Mouse (Mus musculus): ENCODE results near the gene Foxo1.

Foxo1 gene

DNA sequence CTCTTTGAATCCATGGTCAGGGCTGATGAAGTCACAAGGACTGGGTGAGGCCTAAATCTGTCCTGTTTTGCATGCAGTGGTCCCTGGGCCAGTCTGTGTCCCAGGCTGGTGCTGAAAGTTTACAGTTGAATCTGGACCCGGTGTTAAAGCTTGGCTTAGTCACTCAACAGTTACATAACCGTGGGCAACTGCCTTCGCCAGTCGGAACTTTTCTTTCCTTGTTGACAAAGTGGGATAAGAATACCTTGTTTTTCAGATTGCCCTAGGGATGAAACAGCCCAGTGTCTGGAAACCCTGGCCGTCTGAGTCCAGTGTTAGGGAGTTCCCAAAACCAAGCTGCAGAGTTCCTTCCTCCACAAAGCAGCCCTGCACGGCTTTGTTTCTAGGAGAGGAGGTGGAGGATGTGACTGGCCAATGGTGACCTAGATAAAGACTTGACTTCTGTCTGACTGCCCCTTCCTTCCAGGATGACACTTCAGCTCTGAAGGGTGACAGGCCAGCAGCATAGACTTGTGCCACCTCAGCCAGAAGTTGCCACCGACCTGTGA lies 101.8 kb downstream of the Foxo1 start:
- DNase-seq (ENCODE audit: low read depth): no peak

DNA sequence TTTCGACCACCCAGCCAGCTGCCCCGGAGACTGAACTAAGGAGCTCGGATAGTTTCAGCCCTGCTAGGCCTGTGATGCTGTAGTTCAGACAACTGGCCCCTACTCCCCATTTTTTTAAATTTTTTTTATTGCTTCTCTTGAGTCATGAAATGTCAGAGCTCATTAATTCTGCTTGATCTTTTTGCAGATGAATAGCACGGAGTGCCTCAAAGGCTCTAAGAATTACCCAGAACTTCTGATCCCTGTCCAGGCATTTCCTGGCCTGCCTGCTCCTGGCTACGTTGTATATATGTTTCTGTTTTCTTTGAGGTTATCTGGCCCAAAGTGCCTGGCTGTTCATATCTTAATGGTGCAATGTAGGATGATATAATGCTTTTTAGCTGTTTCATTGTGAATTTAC lies 108.8 kb downstream of the Foxo1 start:
- no peak for DNase-seq (ENCODE audit: low read depth)

DNA sequence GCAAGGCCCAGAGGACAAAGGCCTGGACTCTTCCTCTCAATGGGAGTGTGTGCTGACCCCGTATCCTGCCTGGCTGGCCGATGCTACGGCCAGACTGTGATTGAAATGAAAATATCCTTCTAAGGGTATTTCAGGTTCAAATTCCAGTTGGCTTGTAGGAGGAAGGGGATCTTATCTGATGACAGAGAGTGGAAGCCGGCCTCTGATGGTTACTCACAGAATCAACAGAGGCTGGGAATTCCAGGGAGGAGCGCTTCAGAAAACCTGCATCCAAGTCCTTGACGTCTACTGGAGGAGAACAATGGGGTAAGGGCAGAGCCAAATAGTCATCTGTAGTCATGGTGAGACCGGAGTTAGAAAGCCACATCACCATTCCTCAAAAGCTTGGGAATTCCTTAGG lies 115.2 kb downstream of the Foxo1 start:
- DNase-seq (ENCODE audit: low read depth): no peak

DNA sequence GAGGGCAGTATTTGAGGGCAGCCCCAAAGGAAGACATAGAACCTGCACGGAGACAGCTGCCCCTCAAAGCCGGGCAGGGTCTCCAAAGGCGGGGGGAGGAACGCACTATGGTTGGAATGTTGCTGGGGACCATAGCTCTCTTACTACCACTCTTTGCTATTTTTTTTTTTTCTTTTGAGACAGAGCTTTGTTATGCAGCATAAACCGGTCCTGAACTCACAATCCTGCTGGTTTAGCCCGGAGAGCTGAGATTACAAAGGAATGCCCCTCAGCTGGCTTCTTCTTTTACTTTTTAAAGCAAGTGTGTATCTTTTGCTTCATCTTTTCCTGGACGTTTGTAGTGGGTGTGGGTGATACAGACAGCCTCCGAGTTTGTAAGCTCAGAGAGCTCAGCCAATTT lies 118.2 kb downstream of the Foxo1 start:
- no peak for DNase-seq (ENCODE audit: low read depth)

DNA sequence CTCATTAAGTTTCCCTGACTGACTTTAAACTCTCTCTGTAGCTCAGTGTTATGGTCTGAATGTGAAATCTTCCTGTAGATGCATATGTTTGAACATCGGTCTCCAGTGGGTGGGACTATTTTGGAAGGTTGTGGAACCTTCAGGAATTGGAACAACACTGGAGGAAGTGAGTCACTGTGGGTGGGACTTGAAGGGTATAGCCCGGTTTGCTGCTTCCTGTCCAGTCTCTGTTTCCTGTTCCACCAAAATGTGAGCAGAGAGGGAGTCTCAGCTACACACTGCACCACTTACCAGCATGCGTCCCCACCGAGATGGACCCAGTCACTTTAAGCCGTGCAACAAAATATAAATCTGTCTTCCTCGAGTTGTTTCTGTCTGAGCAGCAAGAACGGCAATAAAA lies 122.2 kb downstream of the Foxo1 start:
- DNase-seq (ENCODE audit: low read depth): no peak

DNA sequence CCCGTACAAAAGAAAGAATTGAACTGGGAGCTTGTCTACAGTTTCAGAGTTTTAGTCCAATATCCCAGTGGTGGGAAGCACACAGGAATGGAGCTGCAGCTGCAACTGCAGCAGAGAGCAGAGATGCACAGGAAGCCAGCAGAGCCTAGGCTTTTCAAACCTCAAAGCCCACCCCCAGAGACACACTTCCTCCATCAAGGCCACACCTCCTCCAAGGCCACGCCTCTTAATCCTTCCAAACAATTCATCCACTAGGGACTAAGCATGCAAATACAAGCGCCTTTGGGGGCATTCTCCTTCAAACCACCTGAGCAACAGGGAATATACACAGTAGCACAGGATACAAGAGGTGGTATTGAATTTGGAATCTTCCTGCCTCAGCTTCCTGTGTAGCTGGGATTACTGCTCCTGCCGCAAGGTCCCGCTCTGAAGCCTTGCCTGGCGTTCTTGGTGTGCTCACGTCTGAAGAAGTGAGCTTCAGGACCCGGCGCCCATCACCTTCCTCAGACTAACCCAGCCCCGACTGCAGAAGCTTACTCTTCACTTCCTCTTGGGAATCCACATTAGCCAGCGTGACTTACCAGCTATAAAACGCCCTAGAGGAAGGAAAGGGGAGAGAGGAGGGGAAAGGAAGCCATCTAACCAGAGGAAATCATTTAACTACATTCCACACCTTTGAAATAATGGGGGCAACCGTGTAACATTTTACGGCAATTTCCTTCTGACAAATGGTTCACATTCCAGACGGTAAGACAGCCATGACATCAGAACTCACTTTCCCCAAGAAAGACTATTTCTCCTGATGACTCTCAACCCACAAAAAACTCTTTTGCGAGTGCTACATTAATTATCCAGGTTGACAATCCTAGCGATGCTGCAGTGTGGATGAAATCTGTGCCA lies 122.9 kb downstream of the Foxo1 start:
- no peak for DNase-seq (ENCODE audit: low read depth)

DNA sequence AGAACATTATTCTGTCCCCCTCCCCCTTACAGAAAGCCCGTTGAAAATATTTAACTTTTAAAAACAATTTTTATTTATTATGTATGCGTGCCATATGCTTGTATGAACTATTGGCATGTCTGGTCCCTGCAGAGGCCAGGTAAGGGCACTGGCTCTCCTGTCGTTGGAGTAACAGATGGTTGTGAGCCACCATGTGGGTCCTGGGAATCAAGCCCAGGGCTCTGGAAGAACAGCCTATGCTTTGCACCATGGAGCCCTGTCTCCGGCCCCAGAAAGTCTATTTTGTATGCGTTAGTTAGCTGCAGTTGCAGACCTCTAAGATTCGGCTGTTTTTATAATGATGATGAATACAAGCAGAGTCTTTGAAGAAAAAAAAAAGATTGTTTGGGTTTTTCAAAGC lies 123.8 kb downstream of the Foxo1 start:
- no peak for DNase-seq (ENCODE audit: low read depth)

DNA sequence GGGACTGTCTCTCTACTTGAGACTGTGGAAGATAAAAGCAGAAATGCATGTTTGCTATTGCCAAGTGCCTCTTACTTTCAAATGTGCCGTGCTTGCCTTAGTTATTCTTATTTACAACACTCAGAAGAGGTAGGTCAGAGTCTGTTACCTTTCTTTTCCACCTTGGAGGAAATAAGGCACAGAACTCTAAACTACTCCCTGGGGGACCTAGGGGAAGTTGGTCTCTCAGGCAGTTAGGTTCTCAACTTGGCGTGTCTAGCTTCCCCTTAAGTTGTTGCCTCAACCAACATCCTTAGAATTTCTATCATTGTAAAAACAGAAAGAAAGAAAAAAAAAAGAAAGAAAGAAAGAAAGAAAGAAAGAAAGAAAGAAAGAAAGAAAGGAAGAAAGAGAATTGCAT lies 124.4 kb downstream of the Foxo1 start:
- DNase-seq (ENCODE audit: low read depth): no peak

DNA sequence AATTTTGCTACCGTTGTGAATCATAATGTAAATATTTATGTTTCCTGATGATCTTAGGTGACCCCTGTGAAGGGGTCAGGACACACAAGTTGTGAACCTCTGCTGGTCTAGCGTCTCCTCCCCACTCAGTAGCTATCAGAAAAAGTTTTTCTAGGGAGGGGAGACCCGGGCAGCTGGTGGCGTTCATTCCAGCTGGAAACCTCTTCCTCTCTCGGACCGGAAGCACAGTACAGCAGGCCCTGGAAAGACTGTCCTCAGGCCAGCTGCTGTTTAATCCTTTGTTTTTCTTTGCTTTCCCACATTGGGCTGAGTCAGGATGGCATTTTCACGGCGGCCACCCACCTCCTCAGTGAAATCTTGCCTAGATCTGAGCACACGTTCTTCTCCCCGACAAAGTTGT lies 125.0 kb downstream of the Foxo1 start:
- no peak for DNase-seq (ENCODE audit: low read depth)

DNA sequence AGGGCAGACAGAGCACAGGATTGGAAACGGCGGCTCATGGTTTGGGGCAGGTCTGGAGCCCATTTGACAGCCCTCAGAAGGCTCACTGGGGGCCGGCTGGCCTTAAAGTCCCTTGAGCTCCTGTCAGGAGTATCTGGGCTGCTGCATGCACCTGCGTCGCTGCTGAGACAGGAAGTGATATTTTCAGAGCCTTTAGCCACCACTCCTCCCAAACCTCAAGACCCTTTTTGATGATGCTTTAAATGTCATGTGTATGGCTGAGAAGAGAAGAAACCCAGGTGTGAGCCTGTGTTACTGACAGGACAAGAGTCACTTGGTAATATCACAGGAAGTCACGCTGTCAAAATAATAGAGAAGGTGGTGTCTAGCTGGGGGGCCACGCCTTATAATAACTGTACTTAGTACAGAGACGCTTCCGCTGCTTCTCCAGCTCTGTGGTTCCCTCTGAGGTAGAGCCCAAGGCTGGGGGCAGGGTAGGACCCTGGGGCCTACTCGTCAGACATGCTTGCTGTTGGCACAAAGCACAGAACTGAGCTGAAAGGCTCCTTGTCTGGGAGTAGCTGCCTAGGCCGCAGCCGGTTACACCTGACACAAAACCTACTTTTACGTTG lies 128.1 kb downstream of the Foxo1 start:
- DNase-seq (ENCODE audit: low read depth): no peak

DNA sequence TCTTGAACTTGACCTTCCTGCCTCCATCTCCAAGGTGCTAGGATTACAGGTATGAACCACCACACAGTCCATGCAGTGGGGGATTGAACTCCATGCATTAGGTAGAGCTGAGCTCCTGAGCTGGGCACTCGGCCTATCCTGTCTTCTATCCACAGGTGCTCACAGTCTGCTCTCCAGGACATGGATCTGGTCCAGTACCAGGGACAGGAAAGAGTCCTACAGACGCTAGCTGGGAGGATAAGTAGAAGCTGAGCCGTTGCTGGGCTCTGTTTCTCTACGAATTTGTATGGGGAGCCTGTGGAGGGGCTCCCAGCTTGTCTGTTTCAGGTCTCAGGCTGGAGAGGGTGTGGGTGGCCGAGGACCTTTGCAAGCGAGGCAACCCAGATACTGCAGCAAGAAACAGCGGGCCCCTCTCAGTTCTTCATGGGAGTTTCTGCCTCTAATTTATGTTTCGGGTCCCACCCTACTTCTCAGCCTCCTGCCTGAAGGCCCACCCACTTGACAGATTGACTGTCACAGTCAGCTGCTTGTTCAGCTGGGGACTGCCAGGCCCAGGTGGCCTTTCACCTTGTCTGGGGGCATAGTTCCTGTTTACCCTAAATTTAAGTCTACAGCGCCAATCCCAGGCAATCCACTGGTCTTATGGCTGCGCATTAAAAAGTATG lies 128.9 kb downstream of the Foxo1 start:
- no peak for DNase-seq (ENCODE audit: low read depth)

DNA sequence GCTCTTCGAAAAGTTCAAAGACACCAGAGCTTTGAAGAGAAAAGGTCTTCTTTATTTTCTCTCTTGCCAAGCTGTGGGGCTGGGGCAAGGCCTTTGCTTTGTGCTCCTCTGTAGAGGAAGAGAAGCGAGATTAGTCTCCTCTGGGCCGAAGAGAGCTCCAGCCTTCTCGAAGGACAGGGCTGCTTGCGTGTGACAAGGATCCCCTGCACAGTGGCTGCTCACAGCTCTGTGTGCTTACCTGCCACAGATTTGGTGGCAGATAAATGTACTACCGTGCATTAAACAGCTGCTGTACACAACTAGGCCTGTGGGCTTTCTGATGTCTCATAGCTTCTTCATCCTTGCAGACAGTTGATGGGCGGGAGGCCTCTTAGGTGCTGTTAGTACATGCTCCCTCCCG lies 129.8 kb downstream of the Foxo1 start:
- DNase-seq (ENCODE audit: low read depth): no peak

DNA sequence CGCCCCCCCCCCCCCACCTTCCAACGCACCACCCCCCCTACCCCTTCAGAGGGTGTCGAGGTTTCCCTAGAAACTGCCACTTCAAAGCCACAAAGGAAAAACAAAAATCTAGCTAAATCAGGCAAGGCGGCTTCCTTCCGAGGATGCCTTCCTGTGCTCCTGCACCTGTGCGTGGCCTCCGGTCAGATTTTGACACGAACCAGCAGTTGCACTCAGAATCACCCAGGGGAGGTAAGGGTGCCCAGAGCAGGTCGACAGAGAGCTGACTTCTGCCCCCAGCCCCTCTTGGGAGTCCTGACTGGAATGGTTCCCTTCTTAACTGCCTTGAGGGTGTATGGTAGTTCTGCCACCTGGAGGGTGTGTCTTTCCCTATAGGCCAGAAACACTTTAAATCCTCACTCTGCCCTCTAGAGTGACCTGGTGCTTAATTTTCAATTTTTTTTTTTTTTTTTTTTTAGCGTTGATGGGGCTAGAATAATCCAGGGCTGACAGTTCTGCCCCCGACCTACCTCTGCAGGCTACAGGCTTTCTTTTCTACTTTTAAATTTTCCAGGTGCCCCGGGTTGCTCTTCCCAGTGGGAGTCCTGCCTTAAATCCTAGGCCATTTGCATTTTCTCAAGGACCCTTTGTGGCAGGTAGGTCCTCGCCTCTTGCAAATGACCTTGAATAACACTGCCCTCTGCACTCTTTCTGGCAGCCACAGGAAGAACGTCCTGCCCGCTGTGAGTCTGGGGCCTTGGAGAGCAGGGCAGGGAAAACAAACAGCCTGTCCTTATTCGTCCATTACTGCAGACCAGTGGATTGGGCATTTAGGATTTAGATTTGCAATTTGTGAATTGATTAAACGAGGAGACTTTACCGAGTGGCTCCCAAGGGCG lies 132.4 kb downstream of the Foxo1 start:
- DNase-seq (ENCODE audit: low read depth): no peak

DNA sequence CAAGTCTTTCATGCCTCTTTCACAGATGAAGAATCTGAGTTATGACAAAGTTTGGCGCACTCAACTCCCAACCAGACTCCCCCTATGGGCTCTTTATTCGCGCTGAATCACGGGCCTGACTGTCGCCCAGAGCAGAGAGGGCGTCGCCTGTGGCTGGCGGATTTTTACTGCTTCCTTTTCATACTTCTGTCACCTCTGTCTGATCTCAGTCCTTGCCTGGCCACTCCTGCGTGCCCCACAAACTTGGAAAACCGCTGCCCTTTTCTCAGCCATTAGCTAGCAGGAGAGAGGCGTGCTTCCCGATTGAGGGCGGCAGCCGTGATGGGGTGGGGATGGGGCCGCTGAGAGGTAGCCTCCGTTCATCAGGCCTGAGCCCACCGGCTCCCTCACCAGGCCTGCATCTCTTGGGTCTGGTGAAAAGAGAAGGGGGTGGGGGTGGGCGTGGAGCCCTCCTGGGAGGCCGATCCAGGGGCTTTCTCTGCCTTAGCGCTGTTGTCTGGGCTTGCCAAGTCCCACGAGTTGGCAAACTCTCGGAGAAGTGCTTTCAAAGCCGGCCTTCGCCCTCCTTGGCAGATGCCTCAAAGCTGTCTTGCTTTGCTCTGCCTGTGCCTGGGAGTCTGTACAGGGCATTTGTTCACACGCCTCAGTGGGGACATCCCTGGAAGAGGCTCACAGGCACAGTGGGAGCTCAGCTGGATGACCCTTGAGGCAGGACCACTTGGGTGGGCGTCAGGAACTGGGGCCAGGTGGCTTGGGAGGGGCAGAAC lies 133.2 kb downstream of the Foxo1 start:
- DNase-seq (ENCODE audit: low read depth): no peak

All from c-Kit-positive CD71-negative TER-119-negative erythroid progenitor cells, embryonic 14.5 days (primary cell).